Mouse (Mus musculus): ENCODE results near the gene Stat5a. TPM values are rescaled to one million over a fixed set of nuclear protein-coding genes. Genes with fewer than 3 reads are reported as not detected.

Gene Stat5a
- polyA plus RNA-seq, 1 experiment = 6.9 TPM

- Histone ChIP-seq H3K36me3 (ENCODE audit: control insufficient read depth, insufficient read depth, low read length) (peaks cover 20% of the 10 kb centered on the region), H3K4me3 (ENCODE audit: low read depth, low read length) (no peak overlapping the region), H3K27me3 (ENCODE audit: control insufficient read depth, insufficient read depth, low read length) (no peaks in the 10 kb centered on the region), H3K27ac (ENCODE audit: insufficient read depth, low read depth, low read length) (no peak overlapping the region), H3K4me1 (ENCODE audit: control insufficient read depth, insufficient read depth, insufficient read length, low read length) (no peaks in the 10 kb centered on the region)
- TF ChIP-seq CTCF (IDR thresholded peaks at IDR 0.05; ENCODE audit: extremely low read depth, insufficient read length, insufficient replicate concordance, low read depth, low read length) = no peak
- no peak for TF ChIP-seq POLR2A (IDR thresholded peaks at IDR 0.05; ENCODE audit: low read depth, low read length)
- WGBS = 81% methylated on average over 3 of the region's 3 CpGs
Observed at GRCm38 (mm10) chr11:100875761-100876160, 16.6 kb downstream of the Stat5a start.

GRCm38 (mm10) chr11:100879321-100880078 is 20.3 kb downstream of the Stat5a start:
- Histone ChIP-seq H3K27ac (ENCODE audit: insufficient read depth, low read depth, low read length) (no peak overlapping the region), H3K27me3 (ENCODE audit: control insufficient read depth, insufficient read depth, low read length) (no peaks in the 10 kb centered on the region), H3K4me1 (ENCODE audit: control insufficient read depth, insufficient read depth, insufficient read length, low read length) (no peaks in the 10 kb centered on the region), H3K4me3 (ENCODE audit: low read depth, low read length) (no peak overlapping the region), H3K36me3 (ENCODE audit: control insufficient read depth, insufficient read depth, low read length) (peaks cover 20% of the 10 kb centered on the region)
- WGBS = 80% methylated on average over 15 of the region's 15 CpGs
- TF ChIP-seq CTCF (IDR thresholded peaks at IDR 0.05; ENCODE audit: extremely low read depth, insufficient read length, insufficient replicate concordance, low read depth, low read length) = no peak
- no peak for TF ChIP-seq POLR2A (IDR thresholded peaks at IDR 0.05; ENCODE audit: low read depth, low read length)

GRCm38 (mm10) chr11:100883640-100884039 is 24.5 kb downstream of the Stat5a start:
- peaks cover 31% of the 10 kb centered on the region for H3K36me3 ChIP-seq (ENCODE audit: control insufficient read depth, insufficient read depth, low read length)
- TF ChIP-seq CTCF (IDR thresholded peaks at IDR 0.05; ENCODE audit: extremely low read depth, insufficient read length, insufficient replicate concordance, low read depth, low read length) = no peak
- no peak for TF ChIP-seq POLR2A (IDR thresholded peaks at IDR 0.05; ENCODE audit: low read depth, low read length)
- 90% methylated on average over 10 of the region's 10 CpGs for WGBS

GRCm38 (mm10) chr11:100885472-100885871 is 26.3 kb downstream of the Stat5a start:
- Histone ChIP-seq H3K4me3 (ENCODE audit: low read depth, low read length) (no peak overlapping the region), H3K27ac (ENCODE audit: insufficient read depth, low read depth, low read length) (no peak overlapping the region), H3K27me3 (ENCODE audit: control insufficient read depth, insufficient read depth, low read length) (no peaks in the 10 kb centered on the region), H3K36me3 (ENCODE audit: control insufficient read depth, insufficient read depth, low read length) (peaks cover 41% of the 10 kb centered on the region), H3K4me1 (ENCODE audit: control insufficient read depth, insufficient read depth, insufficient read length, low read length) (0 out of 2 replicates have a peak, but pooled peaks cover 3% of the 10 kb centered on the region)
- no peak for TF ChIP-seq CTCF (IDR thresholded peaks at IDR 0.05; ENCODE audit: extremely low read depth, insufficient read length, insufficient replicate concordance, low read depth, low read length)
- TF ChIP-seq POLR2A (IDR thresholded peaks at IDR 0.05; ENCODE audit: low read depth, low read length) = no peak

More at GRCm38 (mm10) chr11:100883640-100884039, 24.5 kb downstream of the Stat5a start:
- Histone ChIP-seq H3K4me3 (ENCODE audit: low read depth, low read length) (no peak overlapping the region), H3K4me1 (ENCODE audit: control insufficient read depth, insufficient read depth, insufficient read length, low read length) (0 out of 2 replicates have a peak, but pooled peaks cover 3% of the 10 kb centered on the region), H3K27me3 (ENCODE audit: control insufficient read depth, insufficient read depth, low read length) (no peaks in the 10 kb centered on the region), H3K27ac (ENCODE audit: insufficient read depth, low read depth, low read length) (no peak overlapping the region)

- Histone ChIP-seq H3K4me1 (ENCODE audit: control insufficient read depth, insufficient read depth, insufficient read length, low read length) (0 out of 2 replicates have a peak, but pooled peaks cover 3% of the 10 kb centered on the region), H3K4me3 (ENCODE audit: low read depth, low read length) (no peak overlapping the region), H3K27me3 (ENCODE audit: control insufficient read depth, insufficient read depth, low read length) (no peaks in the 10 kb centered on the region), H3K36me3 (ENCODE audit: control insufficient read depth, insufficient read depth, low read length) (peaks cover 49% of the 10 kb centered on the region), H3K27ac (ENCODE audit: insufficient read depth, low read depth, low read length) (no peak overlapping the region)
- TF ChIP-seq POLR2A (IDR thresholded peaks at IDR 0.05; ENCODE audit: low read depth, low read length) = no peak
- no peak for TF ChIP-seq CTCF (IDR thresholded peaks at IDR 0.05; ENCODE audit: extremely low read depth, insufficient read length, insufficient replicate concordance, low read depth, low read length)
- 26% methylated on average over 8 of the region's 8 CpGs for WGBS
Observed at GRCm38 (mm10) chr11:100886188-100886740, 27.1 kb downstream of the Stat5a start.

- 0 out of 2 replicates have a peak, but pooled peaks cover 3% of the 10 kb centered on the region for H3K4me1 ChIP-seq (ENCODE audit: control insufficient read depth, insufficient read depth, insufficient read length, low read length)
- WGBS = 93% methylated on average over 4 of the region's 4 CpGs
- H3K4me3 ChIP-seq (ENCODE audit: low read depth, low read length) = no peak overlapping the region
- no peak overlapping the region for H3K27ac ChIP-seq (ENCODE audit: insufficient read depth, low read depth, low read length)
- no peaks in the 10 kb centered on the region for H3K27me3 ChIP-seq (ENCODE audit: control insufficient read depth, insufficient read depth, low read length)
- no peak for TF ChIP-seq POLR2A (IDR thresholded peaks at IDR 0.05; ENCODE audit: low read depth, low read length)
- no peak for TF ChIP-seq CTCF (IDR thresholded peaks at IDR 0.05; ENCODE audit: extremely low read depth, insufficient read length, insufficient replicate concordance, low read depth, low read length)
- H3K36me3 ChIP-seq (ENCODE audit: control insufficient read depth, insufficient read depth, low read length) = peaks cover 57% of the 10 kb centered on the region
Observed at GRCm38 (mm10) chr11:100887236-100887635, 28.1 kb downstream of the Stat5a start.

- 0 out of 2 replicates have a peak, but pooled peaks cover 3% of the 10 kb centered on the region for H3K4me1 ChIP-seq (ENCODE audit: control insufficient read depth, insufficient read depth, insufficient read length, low read length)
- TF ChIP-seq CTCF (IDR thresholded peaks at IDR 0.05; ENCODE audit: extremely low read depth, insufficient read length, insufficient replicate concordance, low read depth, low read length) (no peak), POLR2A (IDR thresholded peaks at IDR 0.05; ENCODE audit: low read depth, low read length) (no peak)
- H3K4me3 ChIP-seq (ENCODE audit: low read depth, low read length) = no peak overlapping the region
- peaks cover 62% of the 10 kb centered on the region for H3K36me3 ChIP-seq (ENCODE audit: control insufficient read depth, insufficient read depth, low read length)
- H3K27ac ChIP-seq (ENCODE audit: insufficient read depth, low read depth, low read length) = no peak overlapping the region
- whole genome bisulfite sequencing = 81% methylated on average over 3 of the region's 3 CpGs
- H3K27me3 ChIP-seq (ENCODE audit: control insufficient read depth, insufficient read depth, low read length) = no peaks in the 10 kb centered on the region
Observed at GRCm38 (mm10) chr11:100887764-100888163, 28.6 kb downstream of the Stat5a start.
